Mouse (Mus musculus) right cerebral cortex, postnatal 36 days (tissue): Measurements from ENCODE around the gene Nvl.

Source experiments
- DNase-seq, 2 experiments: peaks; one replicate each; pipeline ENCODE4 v3.0.0; 2022; ENCODE audit warnings: low spot score in 2 of 2, mixed read lengths in 1 of 2

Gene Nvl

GRCm38 (mm10) chr1:181143950-181144836 lies at the start of gene Nvl, which contains the start of gene Cnih4:
Gene Nvl (minus strand): TSS chr1:181144204.
Gene Cnih4 (plus strand): TSS chr1:181144693.
- DNase-seq = peak; percentile 91 to 92

- DNase-seq = no peak
Measured at GRCm38 (mm10) chr1:181188925-181189324, 44.9 kb upstream of the Nvl start.

DNA sequence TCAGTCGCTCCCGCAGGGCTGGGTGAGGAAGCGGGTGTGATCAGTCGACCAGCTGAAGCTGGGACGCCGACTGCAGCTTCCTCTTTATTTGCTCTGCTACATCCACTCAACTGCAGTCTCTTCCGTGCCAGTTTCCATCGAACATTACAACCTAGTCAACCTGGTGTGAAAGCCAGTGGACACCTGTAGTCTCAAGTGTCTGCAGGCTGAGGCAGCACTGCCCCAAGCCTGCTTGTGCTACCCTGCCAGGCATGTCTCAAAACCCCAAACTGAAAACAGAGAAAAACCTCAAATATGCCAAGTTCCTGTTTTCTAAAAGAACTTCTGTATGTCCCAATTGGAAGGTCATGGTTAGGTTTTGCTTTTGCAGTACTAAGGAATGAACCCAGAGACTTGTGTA lies 26.2 kb upstream of the Nvl start:
- no peak for DNase-seq

- DNase-seq = no peak
Measured at GRCm38 (mm10) chr1:181168377-181168776, 24.4 kb upstream of the Nvl start.

DNA sequence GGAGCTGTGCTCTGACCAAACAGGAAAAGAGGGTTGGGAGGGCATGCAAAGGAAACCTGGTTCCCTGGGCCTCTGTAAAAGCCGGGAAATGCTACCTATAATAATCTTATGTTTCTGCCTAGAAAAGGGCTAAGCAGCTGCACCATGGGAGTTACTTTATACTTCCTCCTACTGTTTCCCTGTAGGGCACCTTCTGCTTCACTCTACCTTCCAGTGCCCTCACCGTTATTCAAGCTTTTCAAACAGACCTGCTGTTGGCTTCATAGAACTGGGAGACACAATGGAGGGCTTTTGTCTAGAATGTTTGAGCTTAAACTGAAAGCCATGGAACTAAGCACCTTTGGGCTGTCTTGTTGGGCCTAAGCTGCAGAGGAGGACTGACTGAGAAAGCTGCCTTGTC lies 23.8 kb upstream of the Nvl start:
- no peak for DNase-seq

- no peak for DNase-seq
Measured at GRCm38 (mm10) chr1:181151541-181151940, 7.5 kb upstream of the Nvl start.

- peak; percentile 87 to 89 for DNase-seq
Measured at GRCm38 (mm10) chr1:181150827-181151534, 7.0 kb upstream of the Nvl start.

GRCm38 (mm10) chr1:181150431-181150826 lies 6.4 kb upstream of the Nvl start:
- DNase-seq = no peak

DNA sequence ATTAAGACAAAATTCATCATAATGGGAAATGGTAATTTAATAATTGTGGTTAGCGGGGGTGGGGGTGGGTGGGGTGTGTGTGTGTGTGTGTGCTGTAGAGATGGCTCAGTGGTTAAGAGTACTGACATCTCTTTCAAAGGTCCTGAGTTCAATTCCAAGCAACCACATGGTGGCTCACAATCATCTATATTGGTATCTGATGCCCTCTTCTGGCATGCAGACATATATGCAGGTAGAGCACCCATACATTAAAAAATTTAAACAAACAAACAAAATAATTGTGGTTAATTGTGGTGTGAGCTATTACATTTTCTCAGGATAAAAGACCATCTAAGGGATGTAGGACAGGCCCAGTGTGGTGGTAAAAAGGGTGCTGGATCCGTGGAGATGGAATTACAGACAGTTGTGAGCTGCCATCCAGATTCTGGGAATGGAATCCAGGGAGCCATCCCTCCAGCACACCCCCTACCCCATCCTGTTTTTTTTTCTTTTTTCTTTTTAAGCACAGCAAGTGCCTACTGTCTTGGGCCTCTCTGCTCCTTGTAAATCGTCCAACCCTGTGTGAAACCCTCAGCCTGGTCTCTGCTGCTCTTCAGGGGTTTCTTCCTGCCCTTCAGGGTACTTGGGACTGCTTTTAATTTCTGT lies 5.5 kb upstream of the Nvl start:
- DNase-seq = no peak

- no peak for DNase-seq
Measured at GRCm38 (mm10) chr1:181148540-181148939, 4.5 kb upstream of the Nvl start.

- no peak for DNase-seq
Measured at GRCm38 (mm10) chr1:181146187-181146586, 2.2 kb upstream of the Nvl start.

DNA sequence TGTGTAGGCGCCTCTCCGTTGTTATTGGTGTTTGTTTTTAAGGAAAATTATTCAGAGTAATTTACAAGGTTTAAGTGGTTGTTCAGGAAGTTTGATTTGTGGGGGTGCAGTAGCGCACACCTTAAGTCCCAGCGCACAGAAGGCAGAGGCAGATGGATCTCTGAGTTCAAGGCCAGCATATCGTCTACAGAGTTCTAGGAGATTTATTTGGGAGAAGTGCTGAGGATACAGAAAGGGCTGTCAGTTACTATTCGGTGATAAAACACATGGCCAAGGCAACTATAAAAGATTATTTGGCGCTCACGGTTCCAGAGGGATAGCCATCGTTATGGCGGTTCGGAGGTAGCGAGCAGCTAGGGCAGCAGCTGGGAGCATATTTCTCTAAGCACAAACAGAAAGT lies 962 bp upstream of the Nvl start:
- no peak for DNase-seq

DNA sequence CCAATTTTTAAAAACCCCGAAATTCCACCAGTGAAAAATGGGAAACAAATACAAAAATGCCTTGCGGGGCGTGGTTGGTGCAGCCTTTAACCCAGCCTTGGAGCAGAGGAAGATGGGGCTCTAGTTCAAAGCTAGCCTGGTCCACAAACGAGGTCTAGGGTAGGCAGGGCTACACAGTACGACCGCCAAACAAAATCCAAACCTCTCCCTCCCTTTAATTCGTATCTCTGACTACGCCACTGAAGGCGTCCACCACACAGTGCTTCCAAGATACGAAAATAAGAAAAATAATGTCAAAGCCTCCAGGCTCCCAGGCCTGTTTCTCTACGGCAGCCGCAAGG lies 425 bp downstream of the Nvl start:
- no peak for DNase-seq

DNA sequence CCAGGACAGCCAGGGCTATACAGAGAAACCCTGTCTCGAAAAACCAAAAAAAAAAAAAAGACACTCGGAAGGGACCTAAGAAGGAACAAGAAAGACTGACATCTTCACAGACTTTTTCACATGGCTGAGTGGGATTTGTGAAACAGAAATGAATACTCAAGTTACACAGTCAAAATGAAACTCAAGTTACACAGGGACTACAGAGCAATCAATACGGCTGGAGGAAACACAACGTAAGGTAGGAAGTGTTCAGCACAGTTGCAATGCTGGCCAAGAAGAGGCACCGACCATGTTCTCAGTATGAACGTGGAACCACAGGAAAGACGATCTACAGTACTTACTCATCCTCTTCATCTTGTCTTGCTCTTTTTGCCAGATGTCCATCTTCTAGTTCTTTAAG lies 5.3 kb downstream of the Nvl start:
- DNase-seq = no peak

- DNase-seq = no peak
Measured at GRCm38 (mm10) chr1:181131915-181132314, 12.1 kb downstream of the Nvl start.

GRCm38 (mm10) chr1:181126766-181127165 lies 17.2 kb downstream of the Nvl start:
- no peak for DNase-seq

DNA sequence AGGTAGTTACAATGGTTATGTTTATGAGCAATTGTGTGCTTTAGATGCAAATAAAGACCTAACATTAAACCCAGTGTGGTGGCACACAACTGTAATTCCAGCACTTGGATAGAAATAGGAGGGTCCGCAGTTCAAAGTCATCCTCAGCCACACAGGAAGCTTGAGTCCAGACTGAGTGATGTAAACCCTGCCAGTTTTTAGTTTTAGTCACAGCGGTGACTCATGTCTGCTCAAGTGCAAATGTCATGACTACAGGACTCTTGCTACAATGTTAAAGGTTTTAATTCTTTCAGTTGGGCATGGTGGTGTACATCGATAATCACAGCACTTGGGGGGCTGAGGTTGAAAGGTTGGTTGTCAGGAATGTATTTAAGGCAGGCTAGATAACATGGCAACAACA lies 18.1 kb downstream of the Nvl start:
- no peak for DNase-seq

DNA sequence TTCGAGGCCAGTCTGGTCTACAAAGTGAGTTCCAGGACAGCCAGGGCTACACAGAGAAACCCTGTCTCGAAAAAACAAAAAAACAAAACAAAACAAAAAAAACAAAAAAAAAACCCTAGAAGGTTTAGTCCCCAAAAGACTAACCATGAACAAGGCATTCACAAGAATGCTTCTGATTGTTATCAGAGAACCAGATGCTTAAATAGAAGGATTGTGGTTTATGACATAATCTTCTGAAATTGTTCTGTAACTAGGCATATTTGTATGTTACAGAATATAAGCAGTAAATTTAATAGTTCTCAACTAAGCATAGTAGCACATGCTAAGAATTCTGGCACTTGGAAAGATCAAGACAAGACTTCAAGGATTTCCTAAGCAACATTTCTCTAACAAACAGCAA lies 19.9 kb downstream of the Nvl start:
- no peak for DNase-seq

- no peak for DNase-seq
Measured at GRCm38 (mm10) chr1:181117112-181117511, 26.9 kb downstream of the Nvl start.

- DNase-seq = no peak
Measured at GRCm38 (mm10) chr1:181090048-181090447, 54.0 kb downstream of the Nvl start.

GRCm38 (mm10) chr1:181084021-181084420 lies 60.0 kb downstream of the Nvl start:
- no peak for DNase-seq

DNA sequence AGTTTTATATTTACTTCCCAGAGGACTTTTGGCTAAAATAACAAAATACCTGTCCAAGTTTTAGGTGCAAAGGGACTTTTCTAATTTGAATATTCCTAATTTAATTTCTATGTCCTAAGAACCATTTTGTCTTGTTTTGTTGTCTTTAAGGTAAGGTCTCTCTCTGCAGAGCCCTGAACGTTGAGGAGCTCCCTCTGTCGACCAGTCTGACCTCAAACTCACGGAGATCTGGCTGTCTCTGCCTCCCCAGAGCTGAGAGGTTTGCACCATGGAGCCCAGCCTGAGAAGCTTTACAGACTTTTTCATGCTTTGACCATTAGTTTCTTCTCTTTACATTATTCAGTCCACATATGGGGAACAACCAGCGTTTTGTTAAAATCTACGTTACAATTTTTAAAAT lies 70.9 kb downstream of the Nvl start:
- DNase-seq = no peak

- peak; percentile 7 to 48 for DNase-seq
Measured at GRCm38 (mm10) chr1:181069671-181070070, 74.3 kb downstream of the Nvl start.
